Mouse (Mus musculus) ES-Bruce4 (cell line): Measurements from ENCODE around the gene B3galnt2. TPM values are rescaled to one million over a fixed set of nuclear protein-coding genes. Genes with fewer than 3 reads are reported as not detected.
A peak's percentile ranks its signal among the peaks of the same experiment; 100 is the strongest.

Experiments used
- H3K27ac ChIP-seq: 2 replicates; pipeline ENCODE4 v1.5.1; 2012; ENCODE audit warnings: low read length, inconsistent platforms; ENCODE audit not compliant: insufficient read depth
- H3K27me3 ChIP-seq: 2 replicates; pipeline ENCODE4 v1.6.1; 2012; ENCODE audit warnings: mild to moderate bottlenecking, low read length, inconsistent platforms; ENCODE audit not compliant: control insufficient read depth, poor library complexity, insufficient read depth, severe bottlenecking
- H3K36me3 ChIP-seq: 2 replicates; pipeline ENCODE4 v1.6.1; 2012; ENCODE audit warnings: inconsistent platforms, mild to moderate bottlenecking, low read length, moderate library complexity; ENCODE audit not compliant: control insufficient read depth, poor library complexity, insufficient read depth, severe bottlenecking
- H3K4me1 ChIP-seq: one replicate; pipeline ENCODE4 v1.8.1; 2011; ENCODE audit warnings: low read length; ENCODE audit not compliant: control insufficient read depth, insufficient read depth
- H3K4me3 ChIP-seq: 2 replicates; pipeline ENCODE4 v1.5.1; 2011; ENCODE audit warnings: low read depth, mild to moderate bottlenecking, low read length
- H3K9ac ChIP-seq: 2 replicates; pipeline ENCODE4 v1.6.1; 2012; ENCODE audit warnings: low read depth, mild to moderate bottlenecking, inconsistent platforms; ENCODE audit not compliant: poor library complexity, severe bottlenecking
- H3K9me3 ChIP-seq: replicated peaks from 2 replicates; pipeline ENCODE4 v1.6.1; 2012; ENCODE audit warnings: mild to moderate bottlenecking, low read length, inconsistent platforms; ENCODE audit not compliant: control insufficient read depth, poor library complexity, insufficient read depth, severe bottlenecking
- CTCF ChIP-seq: IDR thresholded peaks from one replicate; pipeline ENCODE4 v1.8.1; 2011; ENCODE audit warnings: low read depth, low read length
- EP300 ChIP-seq: IDR thresholded peaks from 2 replicates; pipeline ENCODE4 v1.6.1; 2011; ENCODE audit warnings: low read depth, low read length; ENCODE audit not compliant: insufficient read depth
- POLR2A ChIP-seq: IDR thresholded peaks from one replicate; pipeline ENCODE4 v1.8.1; 2011; ENCODE audit warnings: low read length; ENCODE audit not compliant: insufficient read depth
- polyA plus RNA-seq: library from polyadenylated mRNA; stranded (reverse); fragments of >200 nt; gene quantifications from 2 replicates; pipeline ENCODE4 v1.2.4, GENCODE M21; 2011; ENCODE audit warnings: low read depth; ENCODE audit not compliant: missing spikeins, insufficient read depth, insufficient read length

The B3galnt2 gene
- 41.5 and 46.2 TPM in 2 replicates for polyA plus RNA-seq

- H3K9me3 ChIP-seq = no peaks in the 10 kb centered on the region
- H3K36me3 ChIP-seq = no peaks in the 10 kb centered on the region
These were observed at the start of gene B3galnt2 for GRCm38 (mm10) chr13:13953874-13954832. B3galnt2 (plus strand) TSS chr13:13954469.

GRCm38 (mm10) chr13:13911341-13911740 lies 42.9 kb upstream of the B3galnt2 start:
- no peaks in the 10 kb centered on the region for H3K4me1 ChIP-seq
- no peaks in the 10 kb centered on the region for H3K27me3 ChIP-seq
- H3K36me3 ChIP-seq = no peaks in the 10 kb centered on the region
- H3K4me3 ChIP-seq = no peak overlapping the region
- H3K9me3 ChIP-seq = no peaks in the 10 kb centered on the region
- TF ChIP-seq POLR2A = no peak
- TF ChIP-seq CTCF = no peak
- TF ChIP-seq EP300 = no peak
- no peak overlapping the region for H3K9ac ChIP-seq
- no peak overlapping the region for H3K27ac ChIP-seq

More at GRCm38 (mm10) chr13:13953874-13954832, at the start of gene B3galnt2:
- Histone ChIP-seq H3K9ac (peak within 1 kb of the TSS; percentile 60), H3K27ac (peak within 1 kb of the TSS; percentile 46), H3K4me1 (no peaks in the 10 kb centered on the region), H3K4me3 (peak within 1 kb of the TSS; percentile 86), H3K27me3 (no peaks in the 10 kb centered on the region)
- TF ChIP-seq POLR2A (peak; percentile 98), EP300 (0 out of 2 replicates have a peak, but pooled peaks have one; percentile 4), CTCF (no peak)

- Histone ChIP-seq H3K9me3 (no peaks in the 10 kb centered on the region), H3K27me3 (no peaks in the 10 kb centered on the region), H3K36me3 (no peaks in the 10 kb centered on the region), H3K4me3 (no peak overlapping the region), H3K9ac (no peak overlapping the region), H3K4me1 (no peaks in the 10 kb centered on the region), H3K27ac (no peak overlapping the region)
- no peak for TF ChIP-seq CTCF
These were observed 34.9 kb upstream of the B3galnt2 start for GRCm38 (mm10) chr13:13919396-13919795.

GRCm38 (mm10) chr13:13922526-13922925 lies 31.7 kb upstream of the B3galnt2 start:
- Histone ChIP-seq H3K27ac (no peak overlapping the region), H3K9me3 (no peaks in the 10 kb centered on the region), H3K9ac (no peak overlapping the region), H3K36me3 (no peaks in the 10 kb centered on the region), H3K4me3 (no peak overlapping the region), H3K27me3 (no peaks in the 10 kb centered on the region), H3K4me1 (no peaks in the 10 kb centered on the region)
- TF ChIP-seq EP300 (no peak), CTCF (no peak), POLR2A (no peak)

GRCm38 (mm10) chr13:13929982-13930381 lies 24.3 kb upstream of the B3galnt2 start:
- Histone ChIP-seq H3K27ac (no peak overlapping the region), H3K4me3 (no peak overlapping the region), H3K9ac (no peak overlapping the region), H3K27me3 (no peaks in the 10 kb centered on the region), H3K9me3 (no peaks in the 10 kb centered on the region), H3K36me3 (no peaks in the 10 kb centered on the region), H3K4me1 (no peaks in the 10 kb centered on the region)
- TF ChIP-seq EP300 (no peak), CTCF (no peak), POLR2A (no peak)

- peak overlapping the region; percentile 86 for H3K4me3 ChIP-seq
- H3K27ac ChIP-seq = no peak overlapping the region
- H3K27me3 ChIP-seq = no peaks in the 10 kb centered on the region
- no peaks in the 10 kb centered on the region for H3K4me1 ChIP-seq
- H3K9me3 ChIP-seq = no peaks in the 10 kb centered on the region
- H3K9ac ChIP-seq = peak overlapping the region; percentile 55
- no peak for TF ChIP-seq CTCF
- no peak for TF ChIP-seq POLR2A
- no peak for TF ChIP-seq EP300
- no peaks in the 10 kb centered on the region for H3K36me3 ChIP-seq
These were observed 662 bp downstream of the B3galnt2 start for GRCm38 (mm10) chr13:13954931-13955330.
